Mouse (Mus musculus): Measurements from ENCODE around the gene Plaur.

DNA sequence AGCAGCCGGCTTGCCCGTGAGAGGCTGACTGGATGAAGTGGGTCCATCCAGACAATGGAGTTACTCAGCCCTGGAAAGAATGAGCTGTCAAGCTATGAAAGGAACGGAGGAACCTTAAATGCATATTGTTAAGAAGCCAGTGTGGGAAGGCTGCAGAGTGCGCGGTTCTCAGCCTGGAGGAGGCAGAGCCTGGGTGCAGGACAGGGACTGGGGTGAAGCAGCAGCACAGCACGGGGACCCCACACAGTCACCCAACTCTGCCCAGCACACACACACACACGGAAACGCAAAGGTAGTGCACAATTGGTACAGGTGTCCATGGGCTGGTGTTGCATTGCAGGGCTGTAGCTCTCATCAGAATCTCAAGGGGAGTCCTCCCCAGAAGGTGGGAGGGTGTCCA lies 42.7 kb upstream of the Plaur start:
- TF ChIP-seq POLR2A (IDR thresholded peaks at IDR 0.05; ENCODE audit: extremely low read depth, insufficient read depth, low read length) (no peak), CTCF (IDR thresholded peaks at IDR 0.05; ENCODE audit: extremely low read depth, insufficient read depth, low read length) (no peak)
